Mouse (Mus musculus) myocyte (in vitro differentiated cells): ENCODE measurements at regions not wholly inside any gene's neighbourhood (a gene's known extent, or its start where the extent isn't known, plus 50 kb on each side); places are given as distances from the start of the nearest gene placed in this dataset.

Experiments used
- CEBPB ChIP-seq: IDR thresholded peaks from 2 replicates; pipeline ENCODE4 v1.6.1; 2011; ENCODE audit warnings: mild to moderate bottlenecking, moderate library complexity; ENCODE audit not compliant: poor library complexity, insufficient read depth, severe bottlenecking
- E2F4 ChIP-seq: IDR thresholded peaks from one replicate; pipeline ENCODE4 v1.6.1; 2011; ENCODE audit warnings: mild to moderate bottlenecking, control low read depth, moderate library complexity; ENCODE audit not compliant: insufficient read depth
- MAX ChIP-seq: IDR thresholded peaks from one replicate; pipeline ENCODE4 v1.6.1; 2011; ENCODE audit warnings: low read depth, mild to moderate bottlenecking, control low read depth
- MYOD1 ChIP-seq, 3 experiments: IDR thresholded peaks; one replicate each; pipeline ENCODE4 v1.6.1; 2011; ENCODE audit warnings: control low read depth in 2 of 3, low read depth in 2 of 3, mild to moderate bottlenecking in 2 of 3, moderate library complexity in 1 of 3; ENCODE audit not compliant: insufficient read length in 2 of 3, control insufficient read depth in 1 of 3
- MYOG ChIP-seq, 3 experiments: IDR thresholded peaks; one replicate each; pipeline ENCODE4 v1.6.1; 2011; ENCODE audit warnings: control low read depth in 2 of 3, low read depth in 2 of 3, mild to moderate bottlenecking in 2 of 3; ENCODE audit not compliant: insufficient read length in 2 of 3, control insufficient read depth in 1 of 3, insufficient read depth in 1 of 3
- POLR2A ChIP-seq: IDR thresholded peaks from one replicate; pipeline ENCODE4 v1.6.1; 2011; ENCODE audit warnings: low read depth, mild to moderate bottlenecking, control low read depth, moderate library complexity; ENCODE audit not compliant: insufficient read length
- POLR2AphosphoS2 ChIP-seq: IDR thresholded peaks from one replicate; pipeline ENCODE4 v1.6.1; 2011; ENCODE audit warnings: low read depth, control low read depth; ENCODE audit not compliant: insufficient read length
- REST ChIP-seq: IDR thresholded peaks from one replicate; pipeline ENCODE4 v1.6.1; 2011; ENCODE audit warnings: mild to moderate bottlenecking, control low read depth, moderate library complexity; ENCODE audit not compliant: insufficient read depth, insufficient read length
- SRF ChIP-seq: IDR thresholded peaks from one replicate; pipeline ENCODE4 v1.6.1; 2011; ENCODE audit warnings: low read depth; ENCODE audit not compliant: control insufficient read depth, insufficient read length
- TCF12 ChIP-seq: IDR thresholded peaks from one replicate; pipeline ENCODE4 v1.6.1; 2011; ENCODE audit warnings: mild to moderate bottlenecking, control low read depth; ENCODE audit not compliant: poor library complexity, insufficient read depth, severe bottlenecking
- TCF3 ChIP-seq: IDR thresholded peaks from one replicate; pipeline ENCODE4 v1.6.1; 2011; ENCODE audit warnings: low read depth, control low read depth; ENCODE audit not compliant: insufficient read length
- USF1 ChIP-seq: IDR thresholded peaks from one replicate; pipeline ENCODE4 v1.6.1; 2011; ENCODE audit warnings: low read depth, mild to moderate bottlenecking, control low read depth, moderate library complexity

DNA sequence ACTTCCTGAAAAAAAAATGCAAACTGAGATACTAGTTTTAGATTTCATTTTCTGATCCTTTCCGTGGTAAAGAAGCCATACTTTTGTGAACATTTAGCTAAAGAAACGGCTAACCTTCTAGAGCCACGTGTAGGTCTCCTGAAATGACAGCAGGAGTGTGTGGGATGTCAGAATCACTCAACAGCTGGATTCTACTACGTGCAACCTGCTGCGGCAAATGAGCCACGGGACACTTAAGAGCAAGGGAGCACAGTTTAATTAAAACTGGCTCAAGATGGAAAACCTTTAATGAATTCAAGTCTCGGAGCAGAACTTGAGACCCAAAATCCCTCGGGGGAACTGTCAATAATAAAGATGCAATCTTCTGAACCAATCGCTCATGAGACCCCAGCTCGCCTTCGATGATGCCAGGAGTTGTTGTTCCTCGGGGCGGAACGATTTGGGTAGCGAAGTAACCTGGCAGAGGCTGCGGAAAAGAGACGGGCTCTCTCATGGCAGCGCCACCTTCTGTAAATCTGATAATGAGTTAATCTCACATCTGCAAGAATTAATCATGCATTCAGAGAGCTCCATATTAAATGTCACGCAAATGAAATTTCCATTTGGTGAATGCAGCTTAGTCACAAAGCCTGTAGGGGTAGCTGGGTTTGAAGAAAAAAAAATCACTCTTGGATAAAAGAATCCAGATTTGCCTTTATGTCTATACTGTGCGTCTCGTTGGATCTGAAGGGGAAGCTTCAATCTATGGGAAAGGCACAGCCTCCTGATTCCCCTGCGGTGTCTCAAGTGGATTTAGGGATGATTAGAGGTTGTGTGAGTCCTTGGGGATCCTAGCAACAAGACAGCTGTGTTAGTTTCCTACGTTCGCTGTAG is 90.9 kb upstream of the Krr1 start:
- no peak for TF ChIP-seq USF1
- TF ChIP-seq MAX: no peak
- TF ChIP-seq TCF12: no peak
- no peak for TF ChIP-seq POLR2A
- TF ChIP-seq E2F4: no peak
- TF ChIP-seq MYOG (IDR thresholded peaks at IDR 0.05; ENCODE audit: control insufficient read depth in 1 of 3, insufficient read depth in 1 of 3, insufficient read length in 2 of 3, low read depth in 2 of 3): no peak
- TF ChIP-seq MYOD1 (IDR thresholded peaks at IDR 0.05; ENCODE audit: control insufficient read depth in 1 of 3, insufficient read length in 2 of 3, low read depth in 2 of 3): no peak
- TF ChIP-seq POLR2AphosphoS2: no peak
- TF ChIP-seq CEBPB: no peak
- no peak for TF ChIP-seq TCF3
- TF ChIP-seq REST: no peak
- TF ChIP-seq SRF: no peak
